Mouse (Mus musculus) liver (tissue): ENCODE measurements around the gene Kifap3.
A peak's percentile ranks its signal among the peaks of the same experiment; 100 is the strongest.
"Not testable (repeated sequence)": the region's sequence is repeated elsewhere in the genome, so short reads cannot be mapped to it uniquely, and the experiment has no call there.

Experiments
- DNase-seq: peaks from one replicate; pipeline ENCODE4 v3.0.0-alpha.2; 2020; ENCODE audit warnings: mixed read lengths

Gene Kifap3

GRCm38 (mm10) chr1:163779336-163780115, at the start of gene Kifap3:
TSS of gene Kifap3 (plus strand) at chr1:163779583.
- DNase-seq: peak; percentile 95

- DNase-seq: not testable (repeated sequence)
Observed at GRCm38 (mm10) chr1:163731166-163731565, 48.2 kb upstream of the Kifap3 start.

- DNase-seq: no peak
Observed at GRCm38 (mm10) chr1:163736441-163737238, 42.7 kb upstream of the Kifap3 start.

- no peak for DNase-seq
Observed at GRCm38 (mm10) chr1:163737239-163737533, 42.2 kb upstream of the Kifap3 start.

GRCm38 (mm10) chr1:163751360-163751992, 27.9 kb upstream of the Kifap3 start:
- no peak for DNase-seq

GRCm38 (mm10) chr1:163757462-163758207, 21.7 kb upstream of the Kifap3 start:
- DNase-seq: no peak

- not testable (repeated sequence) for DNase-seq
Observed at GRCm38 (mm10) chr1:163783577-163783976, 4.2 kb downstream of the Kifap3 start.

GRCm38 (mm10) chr1:163821365-163821764, 42.0 kb downstream of the Kifap3 start:
- no peak for DNase-seq

GRCm38 (mm10) chr1:163829482-163829881, 50.1 kb downstream of the Kifap3 start:
- DNase-seq: no peak

GRCm38 (mm10) chr1:163834066-163834465, 54.7 kb downstream of the Kifap3 start:
- no peak for DNase-seq

GRCm38 (mm10) chr1:163835062-163835461, 55.7 kb downstream of the Kifap3 start:
- DNase-seq: no peak

- DNase-seq: not testable (repeated sequence)
Observed at GRCm38 (mm10) chr1:163838482-163838881, 59.1 kb downstream of the Kifap3 start.

- DNase-seq: no peak
Observed at GRCm38 (mm10) chr1:163840555-163840954, 61.2 kb downstream of the Kifap3 start.

GRCm38 (mm10) chr1:163842238-163842637, 62.9 kb downstream of the Kifap3 start:
- no peak for DNase-seq

GRCm38 (mm10) chr1:163843899-163844298, 64.5 kb downstream of the Kifap3 start:
- DNase-seq: no peak

GRCm38 (mm10) chr1:163852884-163853560, 73.6 kb downstream of the Kifap3 start:
- no peak for DNase-seq

GRCm38 (mm10) chr1:163858420-163858819, 79.0 kb downstream of the Kifap3 start:
- no peak for DNase-seq

- DNase-seq: no peak
Observed at GRCm38 (mm10) chr1:163861538-163861937, 82.2 kb downstream of the Kifap3 start.

GRCm38 (mm10) chr1:163873158-163873557, 93.8 kb downstream of the Kifap3 start:
- DNase-seq: no peak

GRCm38 (mm10) chr1:163889629-163890028, 110.2 kb downstream of the Kifap3 start:
- DNase-seq: no peak

- DNase-seq: no peak
Observed at GRCm38 (mm10) chr1:163893294-163893693, 113.9 kb downstream of the Kifap3 start.
